Mouse (Mus musculus): Measurements from ENCODE around the gene Adamts16. TPM values are rescaled to one million over a fixed set of nuclear protein-coding genes. Genes with fewer than 3 reads are reported as not detected.

Gene Adamts16
- total and polyA plus RNA-seq, 3 experiments: 0.33 TPM; not detected in 2

- H3K9me3 ChIP-seq (replicated peaks): peaks cover 39% of the 10 kb centered on the region
- TF ChIP-seq TAL1 (conservative IDR thresholded peaks at IDR 0.05; ENCODE audit: low read depth, low read length) (no peak), GATA1 (IDR thresholded peaks at IDR 0.05; ENCODE audit: borderline replicate concordance, low read length) (no peak), POLR2AphosphoS5 (IDR thresholded peaks at IDR 0.05; ENCODE audit: insufficient replicate concordance, low read depth, low read length) (no peak), CTCF (IDR thresholded peaks at IDR 0.05; ENCODE audit: low read depth, low read length) (no peak), GATA2 (IDR thresholded peaks at IDR 0.05; ENCODE audit: borderline replicate concordance, low read depth, low read length) (no peak)
- no peak for DNase-seq (ENCODE audit: low spot score)
- no peak for ATAC-seq (ENCODE audit: extremely low read depth, insufficient number of reproducible peaks, low FRiP score, poor library complexity, severe bottlenecking)
- no peaks in the 10 kb centered on the region for H3K36me3 ChIP-seq (replicated peaks)
- no peaks in the 10 kb centered on the region for H3K27me3 ChIP-seq (ENCODE audit: insufficient read depth, low read length)
- H3K4me3 ChIP-seq (ENCODE audit: low read depth, low read length): no peak overlapping the region
- no peaks in the 10 kb centered on the region for H3K4me1 ChIP-seq (ENCODE audit: insufficient read depth, low read depth, low read length)
Observed at GRCm38 (mm10) chr13:70681411-70682183, 160.0 kb downstream of the Adamts16 start.

GRCm38 (mm10) chr13:70680316-70680715, 161.3 kb downstream of the Adamts16 start:
- no peaks in the 10 kb centered on the region for H3K27me3 ChIP-seq (ENCODE audit: insufficient read depth, low read length)
- no peaks in the 10 kb centered on the region for H3K36me3 ChIP-seq (replicated peaks)
- no peak for DNase-seq (ENCODE audit: low spot score)
- H3K4me3 ChIP-seq (ENCODE audit: low read depth, low read length): no peak overlapping the region
- no peak for ATAC-seq (ENCODE audit: extremely low read depth, insufficient number of reproducible peaks, low FRiP score, poor library complexity, severe bottlenecking)
- TF ChIP-seq POLR2AphosphoS5 (IDR thresholded peaks at IDR 0.05; ENCODE audit: insufficient replicate concordance, low read depth, low read length) (no peak), GATA1 (IDR thresholded peaks at IDR 0.05; ENCODE audit: borderline replicate concordance, low read length) (no peak), TAL1 (conservative IDR thresholded peaks at IDR 0.05; ENCODE audit: low read depth, low read length) (no peak), GATA2 (IDR thresholded peaks at IDR 0.05; ENCODE audit: borderline replicate concordance, low read depth, low read length) (no peak), CTCF (IDR thresholded peaks at IDR 0.05; ENCODE audit: low read depth, low read length) (no peak)
- peaks cover 38% of the 10 kb centered on the region for H3K9me3 ChIP-seq (replicated peaks)
- H3K4me1 ChIP-seq (ENCODE audit: insufficient read depth, low read depth, low read length): no peaks in the 10 kb centered on the region

Other genes with a start within 250 kb of the Adamts16 start
- gene Ice1, start 204.2 kb downstream of the Adamts16 start, total RNA-seq (2014; fragmentation: Nextera tagmentation): 48.5 and 51.5 TPM in 2 replicates
- gene Ice1, start 204.2 kb downstream of the Adamts16 start, total RNA-seq (2017): 28.2 and 29.3 TPM in 2 replicates
- gene Ice1, start 204.2 kb downstream of the Adamts16 start, polyA plus RNA-seq (2012): 6.4 and 9.6 TPM in 2 replicates